Mouse (Mus musculus): ENCODE measurements around the gene Phox2b. TPM values are rescaled to one million over a fixed set of nuclear protein-coding genes. Genes with fewer than 3 reads are reported as not detected.
A peak's percentile ranks its signal among the peaks of the same experiment; 100 is the strongest.

Phox2b gene
- polyA plus RNA-seq, 1 experiment: not detected

GRCm38 (mm10) chr5:67048003-67048402 lies 51.1 kb downstream of the Phox2b start:
- TF ChIP-seq CTCF (IDR thresholded peaks at IDR 0.05; ENCODE audit: control insufficient read depth, insufficient read depth, low read length) (peak; percentile 68), POLR2A (IDR thresholded peaks at IDR 0.05; ENCODE audit: borderline replicate concordance, control insufficient read depth, low read depth, low read length) (no peak)
- Histone ChIP-seq H3K4me1 (ENCODE audit: control insufficient read depth, insufficient read depth, low read length) (no peaks in the 10 kb centered on the region), H3K4me3 (replicated peaks; ENCODE audit: control insufficient read depth, low read depth, low read length) (no peak overlapping the region), H3K27ac (ENCODE audit: control insufficient read depth, insufficient read depth, low read depth, low read length, poor library complexity) (no peak overlapping the region)
- 18% methylated on average over 4 of the region's 4 CpGs for WGBS

Other genes with a start within 250 kb of the Phox2b start
- gene Tmem33, start 161.3 kb upstream of the Phox2b start, polyA plus RNA-seq (2011; ENCODE audit: insufficient read depth, insufficient read length, low replicate concordance, missing spikeins): 16.9 and 32.3 TPM in 2 replicates
- gene Slc30a9, start 207.7 kb upstream of the Phox2b start, polyA plus RNA-seq (2011; ENCODE audit: insufficient read depth, insufficient read length, low replicate concordance, missing spikeins): 48.7 and 55.8 TPM in 2 replicates

Data from bone marrow, adult 2 months (tissue).